ENCODE assay signal across 27 mouse cellular contexts in the genomic region with DNA sequence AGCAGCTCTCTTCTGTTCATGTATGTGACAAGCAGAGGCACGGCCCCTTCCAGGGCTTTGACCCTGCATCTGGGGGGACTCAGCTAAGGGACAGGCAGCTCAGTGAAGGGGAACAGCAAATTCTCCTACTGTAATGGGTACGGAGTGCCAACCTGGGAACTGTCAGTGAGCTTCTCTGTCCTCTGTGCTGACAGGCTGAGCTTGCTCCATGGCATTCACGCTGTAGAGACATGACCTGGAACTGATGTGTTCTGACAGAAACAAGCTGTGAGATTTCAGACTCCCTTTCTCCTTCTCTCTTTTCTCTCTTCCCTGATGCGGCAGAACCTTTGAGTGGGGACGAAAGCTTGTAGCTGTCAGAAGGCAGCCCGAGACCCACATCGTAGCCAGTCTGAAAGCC.
DNase-seq lines count a peak whose midpoint lies in the region; ATAC-seq and TF ChIP-seq lines count a peak whose summit lies in the region.
"Had no signal": no experiment of that assay in that cellular context is flagged by ENCODE, and none has a peak within 500 bp of the region (broad histone marks: within the 10 kb centered on the region; RNA-seq: fewer than 3 reads in every experiment).

No protein-coding gene starts in this region.

- peak; percentile 76 for ATAC-seq in hindbrain, postnatal 0 days
- ATAC-seq in hindbrain, embryonic 14.5 days (ENCODE audit: low FRiP score): no peak
- 0 out of 2 replicates have a peak, but pooled peaks have one; percentile 27 for ATAC-seq in midbrain, embryonic 12.5 days (ENCODE audit: low FRiP score, low read depth)
- ATAC-seq in midbrain, embryonic 13.5 days: no peak
- ATAC-seq: CD4-positive, CD25-positive, alpha-beta regulatory T cell, adult 4 months; forebrain, embryonic 14.5 days; intestine, embryonic 16.5 days had no signal

- no peak for TF ChIP-seq CTCF in hindbrain, postnatal 0 days (IDR thresholded peaks at IDR 0.05; ENCODE audit: low read depth)

- no peak overlapping the region for H3K27ac ChIP-seq in hindbrain, postnatal 0 days
- no peak overlapping the region for H3K27ac ChIP-seq in hindbrain, embryonic 14.5 days
- no peak overlapping the region for H3K27ac ChIP-seq in midbrain, embryonic 12.5 days (replicated peaks)
- no peak overlapping the region for H3K27ac ChIP-seq in midbrain, embryonic 13.5 days
- H3K27ac ChIP-seq: embryonic facial prominence, embryonic 13.5 days; gastrocnemius, adult 2 months; heart, embryonic 10.5 days; kidney, embryonic 15.5 days; left cerebral cortex, adult 2 months; limb, embryonic 10.5 days; liver, embryonic 15.5 days; lung, embryonic 15.5 days; neural tube, embryonic 13.5 days; stomach, postnatal 0 days had no signal

- H3K36me3 ChIP-seq in hindbrain, postnatal 0 days (ENCODE audit: insufficient read depth, low read length): no peaks in the 10 kb centered on the region
- H3K36me3 ChIP-seq in hindbrain, embryonic 14.5 days (replicated peaks; ENCODE audit: control insufficient read depth, insufficient read depth): no peaks in the 10 kb centered on the region
- H3K36me3 ChIP-seq in midbrain, embryonic 12.5 days: no peaks in the 10 kb centered on the region
- H3K36me3 ChIP-seq in midbrain, embryonic 13.5 days: no peaks in the 10 kb centered on the region
- H3K36me3 ChIP-seq: embryonic facial prominence, embryonic 13.5 days; heart, embryonic 10.5 days; kidney, embryonic 15.5 days; limb, embryonic 10.5 days; liver, embryonic 15.5 days; lung, embryonic 15.5 days; neural tube, embryonic 13.5 days had no signal

- no peaks in the 10 kb centered on the region for H3K4me1 ChIP-seq in hindbrain, postnatal 0 days (ENCODE audit: insufficient read depth, low read length)
- H3K4me1 ChIP-seq in hindbrain, embryonic 14.5 days (replicated peaks; ENCODE audit: control insufficient read depth, insufficient read depth, low read length): no peaks in the 10 kb centered on the region
- no peaks in the 10 kb centered on the region for H3K4me1 ChIP-seq in midbrain, embryonic 12.5 days
- H3K4me1 ChIP-seq in midbrain, embryonic 13.5 days (replicated peaks): no peaks in the 10 kb centered on the region; the same call in 1 of the 2 replicates
- H3K4me1 ChIP-seq: embryonic facial prominence, embryonic 13.5 days; kidney, embryonic 15.5 days; limb, embryonic 10.5 days; liver, embryonic 15.5 days; lung, embryonic 15.5 days; megakaryocyte, embryonic 14.5 days; neural tube, embryonic 13.5 days had no signal

- H3K4me2 ChIP-seq in hindbrain, postnatal 0 days (ENCODE audit: low read depth, low read length): no peak overlapping the region
- H3K4me2 ChIP-seq in hindbrain, embryonic 14.5 days (replicated peaks): no peak overlapping the region
- H3K4me2 ChIP-seq in midbrain, embryonic 12.5 days (replicated peaks): no peak overlapping the region
- no peak overlapping the region for H3K4me2 ChIP-seq in midbrain, embryonic 13.5 days (replicated peaks)
- H3K4me2 ChIP-seq: embryonic facial prominence, embryonic 13.5 days; kidney, embryonic 15.5 days; liver, embryonic 15.5 days; lung, embryonic 15.5 days; neural tube, embryonic 13.5 days had no signal

- H3K4me3 ChIP-seq in hindbrain, postnatal 0 days (ENCODE audit: low read length): no peak overlapping the region
- no peak overlapping the region for H3K4me3 ChIP-seq in hindbrain, embryonic 14.5 days (replicated peaks; ENCODE audit: low read length)
- no peak overlapping the region for H3K4me3 ChIP-seq in midbrain, embryonic 12.5 days
- H3K4me3 ChIP-seq in midbrain, embryonic 13.5 days (replicated peaks): no peak overlapping the region
- H3K4me3 ChIP-seq: embryonic facial prominence, embryonic 13.5 days; gastrocnemius, adult 2 months; heart, embryonic 10.5 days; kidney, embryonic 15.5 days; left cerebral cortex, adult 2 months; limb, embryonic 10.5 days; liver, embryonic 15.5 days; lung, embryonic 15.5 days; megakaryocyte, embryonic 14.5 days; neural tube, embryonic 13.5 days had no signal

- H3K9ac ChIP-seq in hindbrain, postnatal 0 days (replicated peaks; ENCODE audit: low read length): no peak overlapping the region
- no peak overlapping the region for H3K9ac ChIP-seq in hindbrain, embryonic 14.5 days
- no peak overlapping the region for H3K9ac ChIP-seq in midbrain, embryonic 12.5 days (replicated peaks)
- H3K9ac ChIP-seq in midbrain, embryonic 13.5 days (replicated peaks): no peak overlapping the region
- H3K9ac ChIP-seq: embryonic facial prominence, embryonic 13.5 days; kidney, embryonic 15.5 days; liver, embryonic 15.5 days; lung, embryonic 15.5 days; neural tube, embryonic 13.5 days had no signal

- no peaks in the 10 kb centered on the region for H3K9me3 ChIP-seq in hindbrain, postnatal 0 days (ENCODE audit: low read length)
- H3K9me3 ChIP-seq in hindbrain, embryonic 14.5 days (ENCODE audit: control insufficient read depth, low read length): no peaks in the 10 kb centered on the region
- no peaks in the 10 kb centered on the region for H3K9me3 ChIP-seq in midbrain, embryonic 12.5 days
- no peaks in the 10 kb centered on the region for H3K9me3 ChIP-seq in midbrain, embryonic 13.5 days
- H3K9me3 ChIP-seq: embryonic facial prominence, embryonic 13.5 days; heart, embryonic 10.5 days; kidney, embryonic 15.5 days; limb, embryonic 10.5 days; liver, embryonic 15.5 days; lung, embryonic 15.5 days; neural tube, embryonic 13.5 days had no signal

- H3K27me3 ChIP-seq in hindbrain, postnatal 0 days (ENCODE audit: insufficient read depth, low read length): no peaks in the 10 kb centered on the region
- H3K27me3 ChIP-seq in hindbrain, embryonic 14.5 days (ENCODE audit: control insufficient read depth, insufficient read depth, low read length): no peaks in the 10 kb centered on the region
- H3K27me3 ChIP-seq in midbrain, embryonic 12.5 days: no peaks in the 10 kb centered on the region
- no peaks in the 10 kb centered on the region for H3K27me3 ChIP-seq in midbrain, embryonic 13.5 days
- H3K27me3 ChIP-seq: kidney, embryonic 15.5 days; liver, embryonic 15.5 days; lung, embryonic 15.5 days; neural tube, embryonic 13.5 days had no signal

- peak; percentile 6 for DNase-seq in cerebellum, adult 9-11 months
- DNase-seq in cerebellum, adult 11-12 months: no peak
- peak; percentile 48 for DNase-seq in hindbrain, postnatal 0 days (ENCODE audit: low spot score)
- DNase-seq in hindbrain, embryonic 14.5 days (ENCODE audit: low spot score): no peak
- peak; percentile 79 for DNase-seq in retina, embryonic 14.5 days (ENCODE audit: low spot score)
- DNase-seq in natural killer cell, adult 2 months (ENCODE audit: low spot score in 2 of 2): no peak
- DNase-seq: adrenal gland, postnatal 25 days; gastrocnemius, adult 2 months; liver; lung, postnatal 36 days; thymus, adult 2 months; thymus, postnatal 4 days had no signal

- 55% methylated on average over 7 of the region's 7 CpGs for WGBS in hindbrain, postnatal 0 days
- WGBS in hindbrain, embryonic 14.5 days: 67% methylated on average over 7 of the region's 7 CpGs
- 50% methylated on average over 7 of the region's 7 CpGs for WGBS in midbrain, embryonic 12.5 days
- 58% methylated on average over 7 of the region's 7 CpGs for WGBS in midbrain, embryonic 13.5 days

Comparison
In these comparisons a context has a peak if more than half of its experiments do, and no peak if none do; other contexts are left out.
1. DNase-seq: peak in cerebellum, adult 9-11 months (single experiment), hindbrain, postnatal 0 days (single experiment) and retina, embryonic 14.5 days (single experiment); none in cerebellum, adult 11-12 months (single experiment), hindbrain, embryonic 14.5 days (single experiment) and natural killer cell, adult 2 months (0 of 2).
2. ATAC-seq: peak in hindbrain, postnatal 0 days (single experiment) and midbrain, embryonic 12.5 days (single experiment); none in hindbrain, embryonic 14.5 days (single experiment) and midbrain, embryonic 13.5 days (single experiment).